Mouse (Mus musculus): ENCODE results near the gene Stxbp4. TPM values are rescaled to one million over a fixed set of nuclear protein-coding genes. Genes with fewer than 3 reads are reported as not detected.

The Stxbp4 gene
- total RNA-seq, 1 experiment: 10.8 TPM

GRCm38 (mm10) chr11:90675479-90676110 is 37.7 kb upstream of the Stxbp4 start:
- Histone ChIP-seq H3K27ac (ENCODE audit: insufficient read depth, low read depth, low read length, poor library complexity, severe bottlenecking) (no peak overlapping the region), H3K4me3 (ENCODE audit: insufficient read depth in 1 of 2, low read depth in 1 of 2, low read length in 2 of 2, poor library complexity in 1 of 2, severe bottlenecking in 1 of 2) (no peak overlapping the region), H3K4me1 (ENCODE audit: control insufficient read depth in 2 of 2, insufficient read depth in 2 of 2, low read length in 2 of 2, poor library complexity in 1 of 2) (no peaks in the 10 kb centered on the region), H3K9ac (ENCODE audit: insufficient read depth, low read depth, low read length, poor library complexity, severe bottlenecking) (no peak overlapping the region), H3K36me3 (ENCODE audit: control insufficient read depth, insufficient read depth, low read length, poor library complexity, severe bottlenecking) (peaks cover under 1% of the 10 kb centered on the region; the same call in 1 of the 2 replicates), H3K9me3 (ENCODE audit: control insufficient read depth, insufficient read depth, low read depth, low read length) (no peaks in the 10 kb centered on the region)
- no peak for DNase-seq (ENCODE audit: low read depth, low spot score)
- in situ Hi-C loops (cut with MboI; ENCODE audit: low sequenced_read_pairs in 2 of 2, unreplicated experiment in 2 of 2): no loop called here
- no peak for TF ChIP-seq HCFC1 (IDR thresholded peaks at IDR 0.05; ENCODE audit: borderline replicate concordance, insufficient read depth, low read length)
- TF ChIP-seq ZNF384 (IDR thresholded peaks at IDR 0.05; ENCODE audit: low read depth, low read length): no peak
- no peak for TF ChIP-seq CHD2 (IDR thresholded peaks at IDR 0.05; ENCODE audit: low read depth, low read length)
- TF ChIP-seq MAFK (IDR thresholded peaks at IDR 0.05; ENCODE audit: insufficient read depth, low read depth, low read length): no peak
- no peak for TF ChIP-seq ZC3H11A (IDR thresholded peaks at IDR 0.05; ENCODE audit: borderline replicate concordance, low read depth, low read length)

- TF ChIP-seq MAFK (IDR thresholded peaks at IDR 0.05; ENCODE audit: insufficient read depth, low read depth, low read length): no peak
- peaks cover 0 to 2% of the 10 kb centered on the region in 2 experiments; a peak in 1 of 4 replicates for H3K4me1 ChIP-seq (ENCODE audit: control insufficient read depth in 2 of 2, insufficient read depth in 2 of 2, low read length in 2 of 2, poor library complexity in 1 of 2)
- DNase-seq (ENCODE audit: low read depth, low spot score): no peak
- no peak overlapping the region for H3K27ac ChIP-seq (ENCODE audit: insufficient read depth, low read depth, low read length, poor library complexity, severe bottlenecking)
- in situ Hi-C loops (cut with MboI; ENCODE audit: low sequenced_read_pairs in 2 of 2, unreplicated experiment in 2 of 2): no loop called here
- no peaks in the 10 kb centered on the region for H3K9me3 ChIP-seq (ENCODE audit: control insufficient read depth, insufficient read depth, low read depth, low read length)
- H3K36me3 ChIP-seq (ENCODE audit: control insufficient read depth, insufficient read depth, low read length, poor library complexity, severe bottlenecking): no peaks in the 10 kb centered on the region; the same call in 1 of the 2 replicates
- no peak overlapping the region for H3K9ac ChIP-seq (ENCODE audit: insufficient read depth, low read depth, low read length, poor library complexity, severe bottlenecking)
- H3K4me3 ChIP-seq (ENCODE audit: insufficient read depth in 1 of 2, low read depth in 1 of 2, low read length in 2 of 2, poor library complexity in 1 of 2, severe bottlenecking in 1 of 2): no peak overlapping the region
Measured at GRCm38 (mm10) chr11:90667325-90667724, 29.4 kb upstream of the Stxbp4 start.

- DNase-seq (ENCODE audit: low read depth, low spot score): no peak
- no peak for TF ChIP-seq ZC3H11A (IDR thresholded peaks at IDR 0.05; ENCODE audit: borderline replicate concordance, low read depth, low read length)
- no peak for TF ChIP-seq CHD2 (IDR thresholded peaks at IDR 0.05; ENCODE audit: low read depth, low read length)
- TF ChIP-seq HCFC1 (IDR thresholded peaks at IDR 0.05; ENCODE audit: borderline replicate concordance, insufficient read depth, low read length): no peak
- TF ChIP-seq ZNF384 (IDR thresholded peaks at IDR 0.05; ENCODE audit: low read depth, low read length): no peak
- no peak for TF ChIP-seq MAFK (IDR thresholded peaks at IDR 0.05; ENCODE audit: insufficient read depth, low read depth, low read length)
- Histone ChIP-seq H3K9ac (ENCODE audit: insufficient read depth, low read depth, low read length, poor library complexity, severe bottlenecking) (no peak overlapping the region), H3K4me3 (ENCODE audit: insufficient read depth in 1 of 2, low read depth in 1 of 2, low read length in 2 of 2, poor library complexity in 1 of 2, severe bottlenecking in 1 of 2) (no peak overlapping the region), H3K36me3 (ENCODE audit: control insufficient read depth, insufficient read depth, low read length, poor library complexity, severe bottlenecking) (no peaks in the 10 kb centered on the region; the same call in 1 of the 2 replicates), H3K9me3 (ENCODE audit: control insufficient read depth, insufficient read depth, low read depth, low read length) (no peaks in the 10 kb centered on the region), H3K27ac (ENCODE audit: insufficient read depth, low read depth, low read length, poor library complexity, severe bottlenecking) (no peak overlapping the region), H3K4me1 (ENCODE audit: control insufficient read depth in 2 of 2, insufficient read depth in 2 of 2, low read length in 2 of 2, poor library complexity in 1 of 2) (peaks cover 0 to 2% of the 10 kb centered on the region in 2 experiments; a peak in 1 of 4 replicates)
- in situ Hi-C loops (cut with MboI; ENCODE audit: low sequenced_read_pairs in 2 of 2, unreplicated experiment in 2 of 2): no loop called here
Measured at GRCm38 (mm10) chr11:90666916-90667315, 29.0 kb upstream of the Stxbp4 start.

DNA sequence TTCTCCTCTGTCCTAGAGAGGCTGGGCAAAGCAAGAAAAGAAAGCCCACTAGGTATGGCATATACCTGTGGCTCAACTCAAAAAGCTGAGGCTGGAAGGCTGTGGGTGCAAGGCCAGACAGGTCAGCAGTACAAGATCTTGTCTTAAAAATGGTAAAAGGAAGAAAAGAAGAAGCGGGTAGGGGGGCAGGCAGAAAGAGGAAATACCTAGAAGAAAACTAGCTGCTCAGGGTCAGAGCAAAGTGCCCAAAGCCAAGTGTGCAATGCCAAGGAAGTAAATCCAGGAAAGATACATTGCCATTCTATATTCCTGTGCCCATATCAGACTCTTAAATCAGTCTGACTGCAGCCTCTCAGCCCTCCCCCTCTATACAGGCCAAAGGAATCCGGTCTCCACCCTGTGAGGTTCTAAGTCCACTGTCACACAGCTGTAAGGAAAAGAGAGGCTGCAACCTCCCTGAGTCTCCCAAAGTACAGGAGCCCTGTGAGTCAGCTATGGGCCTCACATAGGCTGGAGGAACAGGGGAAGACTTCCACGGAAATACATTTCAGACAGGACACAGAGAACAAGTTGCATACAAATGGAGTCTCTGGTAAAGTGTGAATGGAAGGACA is 28.4 kb upstream of the Stxbp4 start:
- H3K9me3 ChIP-seq (ENCODE audit: control insufficient read depth, insufficient read depth, low read depth, low read length): no peaks in the 10 kb centered on the region
- H3K9ac ChIP-seq (ENCODE audit: insufficient read depth, low read depth, low read length, poor library complexity, severe bottlenecking): no peak overlapping the region
- H3K4me3 ChIP-seq (ENCODE audit: insufficient read depth in 1 of 2, low read depth in 1 of 2, low read length in 2 of 2, poor library complexity in 1 of 2, severe bottlenecking in 1 of 2): no peak overlapping the region
- no peak for DNase-seq (ENCODE audit: low read depth, low spot score)
- in situ Hi-C loops (cut with MboI; ENCODE audit: low sequenced_read_pairs in 2 of 2, unreplicated experiment in 2 of 2): no loop called here
- peaks cover 0 to 2% of the 10 kb centered on the region in 2 experiments; a peak in 1 of 4 replicates for H3K4me1 ChIP-seq (ENCODE audit: control insufficient read depth in 2 of 2, insufficient read depth in 2 of 2, low read length in 2 of 2, poor library complexity in 1 of 2)
- no peak for TF ChIP-seq ZC3H11A (IDR thresholded peaks at IDR 0.05; ENCODE audit: borderline replicate concordance, low read depth, low read length)
- no peak for TF ChIP-seq CHD2 (IDR thresholded peaks at IDR 0.05; ENCODE audit: low read depth, low read length)
- TF ChIP-seq ZNF384 (IDR thresholded peaks at IDR 0.05; ENCODE audit: low read depth, low read length): no peak
- no peak for TF ChIP-seq MAFK (IDR thresholded peaks at IDR 0.05; ENCODE audit: insufficient read depth, low read depth, low read length)
- no peak for TF ChIP-seq HCFC1 (IDR thresholded peaks at IDR 0.05; ENCODE audit: borderline replicate concordance, insufficient read depth, low read length)
- no peak overlapping the region for H3K27ac ChIP-seq (ENCODE audit: insufficient read depth, low read depth, low read length, poor library complexity, severe bottlenecking)
- peaks cover 4% of the 10 kb centered on the region for H3K36me3 ChIP-seq (ENCODE audit: control insufficient read depth, insufficient read depth, low read length, poor library complexity, severe bottlenecking)
